Mouse (Mus musculus): ENCODE measurements around the gene Gm5936.
"Not testable (repeated sequence)": the region's sequence is repeated elsewhere in the genome, so short reads cannot be mapped to it uniquely, and the experiment has no call there.

The Gm5936 gene

DNA sequence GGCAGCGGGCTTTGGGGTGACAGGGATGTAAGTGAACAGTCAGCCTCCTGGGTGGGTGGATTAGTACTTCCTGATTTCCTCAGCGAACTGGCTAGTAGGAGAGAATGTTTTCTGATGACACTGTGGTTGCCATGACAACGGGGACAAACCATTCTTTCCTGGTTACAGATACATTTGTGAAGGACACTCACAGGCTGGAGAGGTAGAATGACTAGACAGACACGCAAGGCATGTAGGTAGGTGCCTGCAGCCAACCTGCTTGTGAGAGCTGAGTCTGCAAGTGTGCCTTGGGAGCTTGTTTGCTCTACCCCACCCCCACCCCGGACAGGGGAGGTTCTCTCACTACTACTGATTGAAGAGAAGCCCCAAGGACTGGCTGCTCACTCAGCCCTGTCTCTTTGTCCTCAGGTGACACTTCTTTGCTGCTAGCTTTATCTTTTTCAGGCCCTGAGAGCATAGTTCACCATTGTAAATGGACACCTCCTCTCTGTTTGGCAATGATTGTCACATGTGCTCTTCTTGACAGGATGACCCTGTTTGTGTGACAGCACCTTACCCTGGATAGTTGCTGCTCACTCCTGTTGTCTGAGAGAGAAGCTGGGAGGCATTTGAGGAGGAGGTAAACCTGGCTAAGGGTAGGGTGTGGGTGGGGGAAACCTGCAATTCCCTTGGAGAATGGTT lies at the start of gene Gm5936:
Gm5936 (plus strand) TSS at position 355 of the 681 bp plus-strand sequence.
- DNase-seq (ENCODE audit: low spot score in 2 of 2), result peak; percentile 13 to 66

GRCm38 (mm10) chrX:74856104-74856503 lies 19.1 kb downstream of the Gm5936 start:
- not testable (repeated sequence) for DNase-seq (ENCODE audit: low spot score in 2 of 2)

DNA sequence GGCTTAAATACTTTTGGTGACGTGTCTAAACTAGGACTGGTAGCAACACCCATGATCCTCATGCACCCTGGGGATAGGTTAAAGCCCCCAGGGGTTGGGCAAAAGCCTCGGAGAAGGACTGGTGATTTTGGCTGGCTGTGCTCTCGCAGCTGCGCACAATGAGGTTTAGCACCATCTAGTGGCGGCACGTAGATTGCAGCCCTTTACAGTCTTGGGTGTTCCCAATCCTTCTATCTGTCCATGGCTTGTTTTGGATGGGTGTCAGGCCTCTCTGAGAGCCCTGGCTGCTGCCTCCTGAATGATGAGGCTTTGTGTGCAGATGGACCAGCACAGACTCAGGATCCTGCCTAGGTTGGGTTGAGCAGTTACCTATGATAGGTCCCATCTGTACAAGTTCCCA lies 43.1 kb downstream of the Gm5936 start:
- DNase-seq (ENCODE audit: low spot score in 2 of 2), result peak; percentile 18 to 67

Measured in right cerebral cortex, adult 2 months (tissue).